Mouse (Mus musculus) forebrain, postnatal 0 days (tissue): ENCODE results near the gene Gm6583. TPM values are rescaled to one million over a fixed set of nuclear protein-coding genes. Genes with fewer than 3 reads are reported as not detected.

Source experiments
- ATAC-seq: fragments of 200-750 bp; cut with Nextera tagmentation; 2 replicates; pipeline ENCODE4 v1.8.0; 2017; ENCODE audit warnings: mild to moderate bottlenecking, moderate library complexity
- DNase-seq: peaks from one replicate; pipeline ENCODE4 v3.0.0-alpha.2; 2015
- H3K27ac ChIP-seq: fragments of 300-500 bp; sonication (generic); 2 replicates; pipeline ENCODE4 v1.5.1; 2014; ENCODE audit warnings: low read depth, mild to moderate bottlenecking, antibody characterized with exemption, low read length, moderate library complexity, mixed read lengths
- H3K27me3 ChIP-seq: fragments of 300-500 bp; sonication (generic); 2 replicates; pipeline ENCODE4 v1.6.1; 2014; ENCODE audit warnings: mild to moderate bottlenecking, low read length, mixed read lengths; ENCODE audit not compliant: insufficient read depth
- H3K36me3 ChIP-seq: fragments of 300-500 bp; sonication (generic); 2 replicates; pipeline ENCODE4 v1.6.1; 2014; ENCODE audit warnings: mild to moderate bottlenecking, moderate library complexity; ENCODE audit not compliant: insufficient read depth
- H3K4me1 ChIP-seq: fragments of 300-500 bp; sonication (generic); 2 replicates; pipeline ENCODE4 v1.6.1; 2014; ENCODE audit warnings: antibody characterized with exemption; ENCODE audit not compliant: insufficient read depth
- H3K4me2 ChIP-seq: fragments of 300-500 bp; sonication (generic); 2 replicates; pipeline ENCODE4 v1.6.1; 2014; ENCODE audit warnings: low read depth, mild to moderate bottlenecking, moderate library complexity
- H3K4me3 ChIP-seq: fragments of 300-500 bp; sonication (generic); 2 replicates; pipeline ENCODE4 v1.5.1; 2014; ENCODE audit warnings: low read depth, low read length, mixed read lengths
- H3K9ac ChIP-seq: fragments of 300-500 bp; sonication (generic); 2 replicates; pipeline ENCODE4 v1.6.1; 2014; ENCODE audit warnings: mild to moderate bottlenecking
- H3K9me3 ChIP-seq: fragments of 300-500 bp; sonication (generic); 2 replicates; pipeline ENCODE4 v1.6.1; 2016; ENCODE audit warnings: low read length
- CTCF ChIP-seq: sonication (generic); IDR thresholded peaks from 2 replicates; pipeline ENCODE4 v1.5.1; 2016; ENCODE audit warnings: antibody characterized with exemption, control low read depth, low read depth
- WGBS: fragments of 180-500 bp; shearing (Covaris S2); extraction: QIAGEN DNeasy Blood & Tissue Kit; methylation state at CpG from one replicate; pipeline ENCODE4 v1.1.7; 2014; 5-methylcytosine and 5-hydroxymethylcytosine counted together
- polyA plus RNA-seq: library from polyadenylated mRNA; unstranded; fragments of >200 nt; fragmentation: Nextera tagmentation; extraction: Ambion mirVana; gene quantifications from 2 replicates; pipeline ENCODE4 v1.2.1, GENCODE M21; 2015
- total RNA-seq: library from RNA; depleted of rRNA; stranded (reverse); fragments of >200 nt; gene quantifications from 2 replicates; pipeline ENCODE4 v1.2.3, GENCODE M21; 2014

Gene Gm6583
- total and polyA plus RNA-seq, 2 experiments from 2014 or later: not detected

DNA sequence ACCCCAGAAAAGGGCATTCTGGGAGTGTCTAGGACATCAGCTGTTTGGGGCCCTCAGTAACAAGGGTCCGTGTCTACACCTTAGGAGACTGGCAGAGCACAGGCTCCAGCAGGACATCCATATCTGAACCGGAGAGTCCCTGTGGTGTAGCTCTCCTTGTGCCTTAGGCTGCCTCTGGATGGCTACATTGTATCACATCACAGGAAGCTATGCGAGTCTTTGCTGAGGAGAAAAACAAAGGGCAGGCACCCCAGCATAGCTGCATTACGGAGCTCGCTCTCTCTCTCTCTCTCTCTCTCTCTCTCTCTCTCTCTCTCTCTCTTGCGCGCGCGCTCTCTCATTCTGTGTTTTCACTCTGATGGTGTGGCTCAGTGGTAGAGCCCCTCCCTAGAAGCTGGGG lies 26.2 kb upstream of the Gm6583 start:
- Histone ChIP-seq H3K4me1 (no peaks in the 10 kb centered on the region), H3K4me2 (no peak overlapping the region), H3K36me3 (peaks cover 44% of the 10 kb centered on the region), H3K27me3 (no peaks in the 10 kb centered on the region), H3K9me3 (no peaks in the 10 kb centered on the region), H3K9ac (no peak overlapping the region; the same call in 1 of the 2 replicates), H3K27ac (peak overlapping the region; percentile 40; the same call in 1 of the 2 replicates), H3K4me3 (no peak overlapping the region)
- DNase-seq (no peak), ATAC-seq (peak; percentile 67)
- 36% methylated on average over 6 of the region's 9 CpGs for WGBS
- TF ChIP-seq CTCF: no peak

DNA sequence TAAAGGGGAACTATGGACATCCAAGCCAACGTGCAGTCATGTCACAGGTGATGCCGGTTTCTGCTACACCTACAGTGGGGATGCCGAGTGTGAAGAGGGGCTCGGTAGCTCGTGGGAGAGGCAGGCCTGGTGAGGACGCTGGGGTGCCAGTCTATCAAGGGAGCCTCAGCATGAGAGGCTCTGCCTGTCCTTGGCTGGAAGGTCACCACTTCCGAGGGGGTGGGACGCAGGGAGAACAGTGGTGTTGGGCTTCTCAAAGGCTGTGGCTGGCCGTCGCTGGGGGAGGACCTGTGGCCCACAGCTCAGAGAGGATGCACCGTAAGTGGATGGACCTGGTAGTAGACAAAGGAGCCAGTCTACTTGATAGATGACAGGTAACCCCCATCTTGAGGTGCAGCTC lies 25.3 kb upstream of the Gm6583 start:
- peaks cover 37% of the 10 kb centered on the region for H3K36me3 ChIP-seq
- ATAC-seq: no peak
- H3K4me3 ChIP-seq: no peak overlapping the region
- H3K9ac ChIP-seq: no peak overlapping the region
- 90% methylated on average over 11 of the region's 11 CpGs for WGBS
- DNase-seq: no peak
- no peak for TF ChIP-seq CTCF
- H3K27me3 ChIP-seq: no peaks in the 10 kb centered on the region
- no peak overlapping the region for H3K4me2 ChIP-seq
- H3K27ac ChIP-seq: no peak overlapping the region
- H3K4me1 ChIP-seq: no peaks in the 10 kb centered on the region
- no peaks in the 10 kb centered on the region for H3K9me3 ChIP-seq

DNA sequence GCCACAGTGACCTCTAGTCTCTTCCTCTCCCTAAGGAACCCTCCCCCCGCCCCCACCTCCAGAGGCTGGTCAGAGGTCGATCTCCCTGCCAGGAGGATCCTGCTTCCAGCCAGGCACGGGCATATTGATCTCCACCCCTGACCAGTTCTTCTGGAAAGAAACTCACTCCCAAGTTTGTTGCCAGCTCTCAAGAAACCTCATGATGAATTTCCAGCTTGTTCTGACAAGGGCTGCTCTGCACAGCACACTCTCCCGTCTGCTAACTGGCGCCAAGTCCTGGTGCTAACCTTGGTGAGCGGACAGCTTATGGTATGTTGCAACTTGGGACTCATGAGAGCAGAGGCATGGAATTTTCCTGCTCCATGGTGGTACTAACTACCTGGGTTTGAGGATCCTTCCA lies 22.9 kb upstream of the Gm6583 start:
- Histone ChIP-seq H3K4me3 (no peak overlapping the region), H3K4me2 (no peak overlapping the region), H3K9ac (no peak overlapping the region), H3K27ac (no peak overlapping the region), H3K9me3 (no peaks in the 10 kb centered on the region), H3K27me3 (no peaks in the 10 kb centered on the region), H3K36me3 (peaks cover 43% of the 10 kb centered on the region), H3K4me1 (no peaks in the 10 kb centered on the region)
- WGBS: 89% methylated on average over 6 of the region's 6 CpGs
- no peak for DNase-seq
- ATAC-seq: no peak
- TF ChIP-seq CTCF: no peak

DNA sequence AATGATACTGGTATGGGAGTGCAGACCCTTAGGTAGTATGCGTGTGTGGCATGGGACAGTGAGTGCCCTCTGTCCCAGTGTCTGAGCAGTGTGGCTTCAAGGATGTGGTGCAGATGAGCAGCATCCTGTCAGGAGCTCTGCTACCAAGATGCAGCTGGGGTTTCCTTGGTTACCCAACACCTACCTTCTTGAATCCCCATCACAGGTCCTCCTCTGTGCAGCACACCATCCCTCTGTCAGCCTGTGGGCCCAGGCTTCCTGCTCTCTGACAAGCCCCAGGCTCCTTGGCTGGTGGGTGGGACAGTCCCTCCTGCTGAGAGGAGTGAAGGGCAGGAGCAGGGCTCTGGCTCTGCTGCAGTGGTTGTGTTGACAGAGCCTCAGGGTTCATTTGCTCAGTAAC lies 21.5 kb upstream of the Gm6583 start:
- no peak for TF ChIP-seq CTCF
- no peaks in the 10 kb centered on the region for H3K27me3 ChIP-seq
- H3K36me3 ChIP-seq: peaks cover 49% of the 10 kb centered on the region
- 0 out of 2 replicates have a peak, but pooled peaks cover 3% of the 10 kb centered on the region for H3K4me1 ChIP-seq
- no peak overlapping the region for H3K4me3 ChIP-seq
- H3K9me3 ChIP-seq: no peaks in the 10 kb centered on the region
- H3K27ac ChIP-seq: no peak overlapping the region
- H3K9ac ChIP-seq: no peak overlapping the region
- WGBS: 93% methylated on average over 1 of the region's 1 CpGs
- H3K4me2 ChIP-seq: no peak overlapping the region
- no peak for DNase-seq
- no peak for ATAC-seq

DNA sequence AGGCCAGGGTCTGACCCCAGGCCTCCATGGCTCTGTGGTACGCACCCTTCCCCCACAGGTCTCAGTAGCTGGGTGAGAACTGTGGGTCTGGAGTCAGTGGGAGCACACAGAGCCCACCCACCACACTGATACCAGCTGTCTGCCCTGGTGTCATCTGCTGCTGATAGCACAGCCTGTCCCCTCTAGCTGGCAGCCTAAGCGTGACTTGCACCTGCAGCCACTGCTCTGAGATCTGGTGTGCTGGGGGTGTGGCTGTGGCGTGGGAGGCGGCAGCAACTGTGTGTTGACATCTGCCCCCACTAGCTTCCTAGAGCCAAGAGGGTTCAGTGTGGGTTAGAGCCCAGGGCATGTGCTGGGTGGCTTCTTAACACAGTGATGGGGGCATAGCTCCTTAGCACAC lies 20.3 kb upstream of the Gm6583 start:
- ATAC-seq: no peak
- Histone ChIP-seq H3K4me3 (no peak overlapping the region), H3K27me3 (no peaks in the 10 kb centered on the region), H3K4me2 (no peak overlapping the region), H3K9ac (no peak overlapping the region), H3K4me1 (peaks cover 11% of the 10 kb centered on the region; the same call in 1 of the 2 replicates), H3K9me3 (no peaks in the 10 kb centered on the region), H3K27ac (no peak overlapping the region), H3K36me3 (peaks cover 48% of the 10 kb centered on the region)
- TF ChIP-seq CTCF: no peak
- DNase-seq: no peak
- WGBS: 88% methylated on average over 4 of the region's 4 CpGs

DNA sequence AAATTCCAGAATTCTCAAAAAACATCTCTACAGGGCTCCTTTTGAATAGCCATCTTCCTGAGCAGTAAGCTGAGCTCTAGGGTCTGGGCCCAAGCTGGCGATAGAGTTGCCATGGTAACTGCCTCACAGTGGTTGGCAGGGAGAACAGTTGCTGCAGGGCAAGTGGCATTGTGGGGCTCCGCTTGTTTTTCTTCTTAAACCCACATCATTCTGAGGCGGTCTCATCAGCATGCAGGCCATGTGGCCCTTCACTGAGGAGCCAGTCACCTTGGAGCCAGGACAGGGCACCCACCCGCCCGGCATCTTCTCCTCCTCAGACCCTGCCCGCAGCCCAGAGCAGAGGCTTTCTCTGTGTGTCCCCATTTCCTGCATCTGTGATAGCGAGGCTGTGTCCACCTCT lies 16.1 kb upstream of the Gm6583 start:
- Histone ChIP-seq H3K9me3 (no peaks in the 10 kb centered on the region), H3K27ac (peak overlapping the region; percentile 83), H3K27me3 (no peaks in the 10 kb centered on the region), H3K9ac (peak overlapping the region; percentile 39), H3K4me3 (no peak overlapping the region), H3K36me3 (peaks cover 68% of the 10 kb centered on the region), H3K4me2 (peak overlapping the region; percentile 4; the same call in 1 of the 2 replicates), H3K4me1 (peaks cover 11% of the 10 kb centered on the region; the same call in 1 of the 2 replicates)
- no peak for TF ChIP-seq CTCF
- 6% methylated on average over 7 of the region's 7 CpGs for WGBS
- DNase-seq (peak; percentile 90), ATAC-seq (peak; percentile 93)

DNA sequence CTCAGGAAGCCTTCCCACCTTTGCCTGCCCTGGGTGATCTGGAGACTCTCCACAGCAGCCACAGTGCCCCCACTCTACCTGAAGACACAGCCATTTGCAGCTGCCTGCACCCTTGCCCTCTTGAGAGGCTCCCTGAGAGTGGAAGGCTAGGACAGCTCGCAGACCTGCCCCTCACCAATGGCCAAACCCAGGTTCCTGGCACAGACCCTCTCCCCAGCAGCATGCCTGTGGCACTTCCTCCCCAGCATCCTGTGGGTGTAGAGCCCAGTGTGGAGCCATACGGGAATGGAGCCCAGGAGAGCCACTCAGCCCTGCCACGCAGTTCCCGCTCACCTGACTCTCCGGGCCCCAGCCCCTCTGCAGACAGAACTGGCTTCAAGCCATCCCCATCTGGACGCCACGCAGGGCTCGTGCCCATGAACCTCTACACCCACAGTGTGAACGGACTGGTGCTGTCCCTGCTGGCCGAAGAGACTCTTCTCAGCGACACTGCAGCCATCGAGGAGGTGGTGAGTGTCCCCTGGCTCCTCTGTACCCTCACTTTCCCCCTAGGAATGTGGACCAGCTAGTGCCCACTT lies 14.5 kb upstream of the Gm6583 start:
- H3K9ac ChIP-seq: no peak overlapping the region
- 76% methylated on average over 12 of the region's 12 CpGs for WGBS
- H3K27ac ChIP-seq: peak overlapping the region; percentile 83
- no peak for ATAC-seq
- H3K4me1 ChIP-seq: peaks cover 11% of the 10 kb centered on the region; the same call in 1 of the 2 replicates
- peaks cover 71% of the 10 kb centered on the region for H3K36me3 ChIP-seq
- H3K27me3 ChIP-seq: no peaks in the 10 kb centered on the region
- no peak for TF ChIP-seq CTCF
- H3K9me3 ChIP-seq: no peaks in the 10 kb centered on the region
- no peak for DNase-seq
- no peak overlapping the region for H3K4me2 ChIP-seq
- no peak overlapping the region for H3K4me3 ChIP-seq
